Comparison of ENCODE assay signal across 8 mouse cellular contexts in genomic region chr1:179854288-179854965, GRCm38 (mm10). TPM values are rescaled to one million over a fixed set of nuclear protein-coding genes. Genes with fewer than 3 reads are reported as not detected.
DNase-seq lines count a peak whose midpoint lies in the region; ATAC-seq and TF ChIP-seq lines count a peak whose summit lies in the region.

No protein-coding gene starts in this region.

- no peak for DNase-seq in cerebellum, adult 2 months
- DNase-seq in spleen, postnatal 36 days (ENCODE audit: low spot score in 2 of 2) = peak; percentile 7 to 19
- DNase-seq in spleen, adult 18-20 months = no peak
- no peak for DNase-seq in thymus, postnatal 36 days
- no peak for DNase-seq in spleen, adult 12 weeks (ENCODE audit: low spot score)

- TF ChIP-seq POLR2A in cerebellum, adult 2 months (IDR thresholded peaks at IDR 0.05; ENCODE audit: borderline replicate concordance, insufficient read depth, low read length) = no peak

- H3K4me1 ChIP-seq in cerebellum, adult 2 months (ENCODE audit: control insufficient read depth, insufficient read depth, low read length) = no peaks in the 10 kb centered on the region
- peaks cover 20% of the 10 kb centered on the region for H3K4me1 ChIP-seq in liver, embryonic 16.5 days (ENCODE audit: control insufficient read depth, low read depth, low read length)

- H3K9ac ChIP-seq in liver, embryonic 16.5 days (ENCODE audit: low read depth, low read length) = peak overlapping the region; percentile 27; the same call in 1 of the 2 replicates

- no peaks in the 10 kb centered on the region for H3K27me3 ChIP-seq in cerebellum, adult 2 months (ENCODE audit: control insufficient read depth, insufficient read depth, low read length)
- no peaks in the 10 kb centered on the region for H3K27me3 ChIP-seq in liver, embryonic 16.5 days (ENCODE audit: control insufficient read depth, insufficient read depth, low read depth, low read length)

- H3K36me3 ChIP-seq in liver, embryonic 16.5 days (ENCODE audit: control insufficient read depth, insufficient read depth) = no peaks in the 10 kb centered on the region

- ATAC-seq in cerebellum, adult (ENCODE audit: insufficient number of reproducible peaks, low FRiP score, low TSS enrichment) = no peak
- peak; percentile 83 for ATAC-seq in liver, embryonic 16.5 days (ENCODE audit: low read depth)
- no peak for ATAC-seq in monocyte, adult 5-6 weeks (replicated peaks; ENCODE audit: insufficient number of reproducible peaks, low FRiP score, low TSS enrichment, poor library complexity, severe bottlenecking)

- H3K9me3 ChIP-seq in liver, embryonic 16.5 days (replicated peaks; ENCODE audit: control insufficient read depth, low read length) = no peaks in the 10 kb centered on the region

- peak overlapping the region; percentile 49 for H3K4me2 ChIP-seq in liver, embryonic 16.5 days (ENCODE audit: low read depth, low read length)

- no peak for TF ChIP-seq CTCF in cerebellum, adult 2 months (IDR thresholded peaks at IDR 0.05; ENCODE audit: borderline replicate concordance, insufficient read depth, low read depth, low read length)

- no peak overlapping the region for H3K4me3 ChIP-seq in cerebellum, adult 2 months (replicated peaks; ENCODE audit: insufficient read depth, low read depth, low read length)
- peak overlapping the region; percentile 7; the same call in 1 of the 2 replicates for H3K4me3 ChIP-seq in liver, embryonic 16.5 days (ENCODE audit: low read depth, low read length)

- peak overlapping the region; percentile 34; the same call in 1 of the 2 replicates for H3K27ac ChIP-seq in cerebellum, adult 2 months (ENCODE audit: insufficient read depth, low read length)
- peak overlapping the region; percentile 68 for H3K27ac ChIP-seq in liver, embryonic 16.5 days (ENCODE audit: low read length)

- 66% methylated on average over 12 of the region's 12 CpGs for WGBS in cerebellum, adult 2 months
- WGBS in liver, embryonic 16.5 days (ENCODE audit: insufficient replicate concordance) = 12% methylated on average over 12 of the region's 12 CpGs

RNA-seq across cellular contexts. Expression of gene Ahctf1, which starts 50.9 kb away (rescaled TPM):
- 31.9 and 34.4 TPM in 2 replicates for polyA plus RNA-seq in cerebellum, adult 2 months (2012; rRNA removed)
- 14.4 and 14.9 TPM in 2 replicates for polyA plus RNA-seq in liver, embryonic 16.5 days (2015; fragmentation: Nextera tagmentation; extraction: Ambion mirVana)
- total RNA-seq in monocyte, adult 5-6 weeks (2017) = 47.6 to 87.5 TPM (median 56.5 TPM) in 3 replicates

RNA-seq across cellular contexts. Expression of gene Gm10518, which starts 51.3 kb away (rescaled TPM):
- polyA plus RNA-seq in cerebellum, adult 2 months (2012; rRNA removed) = not detected in 2 replicates
- 0.08 and 0.13 TPM in 2 replicates for polyA plus RNA-seq in liver, embryonic 16.5 days (2015; fragmentation: Nextera tagmentation; extraction: Ambion mirVana)
- total RNA-seq in monocyte, adult 5-6 weeks (2017) = 0.58 TPM in 1 of 3 replicates, not detected in the others

Comparison
In these comparisons a context has a peak if more than half of its experiments do, and no peak if none do; other contexts are left out.
1. DNase-seq: peak in spleen, postnatal 36 days (2 of 2); none in cerebellum, adult 2 months (0 of 2), spleen, adult 18-20 months (0 of 2), thymus, postnatal 36 days (0 of 2) and spleen, adult 12 weeks (single experiment).